Mouse (Mus musculus): Measurements from ENCODE around the gene Slc7a1.
A peak's percentile ranks its signal among the peaks of the same experiment; 100 is the strongest.
"Not testable (repeated sequence)": the region's sequence is repeated elsewhere in the genome, so short reads cannot be mapped to it uniquely, and the experiment has no call there.

The Slc7a1 gene

DNA sequence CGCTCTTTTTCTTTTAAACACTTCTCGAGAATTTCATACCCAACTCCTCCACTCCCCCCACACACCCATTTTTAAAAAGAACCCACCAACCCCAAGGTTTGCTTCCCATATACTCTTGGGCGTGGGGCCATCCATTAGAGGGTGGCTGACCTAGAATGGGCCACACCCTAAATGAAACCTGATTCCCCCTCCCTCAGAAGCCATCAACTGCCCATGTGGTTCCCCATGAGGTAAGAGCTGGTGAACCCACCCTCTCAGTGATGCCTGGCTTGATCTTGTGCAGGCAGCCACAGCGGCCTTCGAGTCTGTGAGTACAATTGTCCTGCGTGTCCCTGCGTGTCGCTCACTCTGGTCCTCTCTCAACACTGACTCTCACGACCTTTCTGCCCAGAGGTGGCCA lies 33.2 kb downstream of the Slc7a1 start:
- DNase-seq: no peak

GRCm38 (mm10) chr5:148363441-148364113 lies 36.1 kb downstream of the Slc7a1 start:
- no peak for DNase-seq

DNA sequence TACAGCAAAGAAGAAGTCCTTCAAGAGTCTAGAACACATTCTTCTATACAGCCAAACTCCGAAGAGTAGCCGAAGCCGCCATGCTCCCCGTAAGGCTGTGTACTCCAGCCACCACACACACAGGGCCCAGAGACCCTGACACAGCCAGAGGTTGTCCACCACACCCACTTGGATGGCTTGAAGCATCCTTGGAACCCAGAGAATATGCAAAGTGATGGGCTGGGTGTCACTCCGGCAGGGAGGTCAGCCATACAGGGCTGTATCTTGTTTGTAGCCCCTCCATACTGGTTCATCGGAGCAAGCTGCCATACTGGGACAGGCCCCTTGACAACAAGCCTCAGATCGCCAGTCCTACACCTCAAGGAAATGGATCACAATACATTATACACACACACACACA lies 37.4 kb downstream of the Slc7a1 start:
- no peak for DNase-seq

DNA sequence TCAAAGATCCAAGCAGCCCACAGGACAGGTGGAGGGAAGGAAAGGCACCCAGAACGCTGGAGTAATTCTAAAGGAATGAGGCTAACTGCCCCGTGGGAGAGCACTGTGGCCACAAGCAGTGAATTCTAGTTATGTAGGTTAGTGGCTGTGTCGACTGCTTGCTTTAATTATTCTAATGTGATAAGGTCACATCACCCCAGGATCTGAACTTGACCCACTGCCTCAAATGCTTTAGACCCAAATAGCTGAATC lies 38.0 kb downstream of the Slc7a1 start:
- DNase-seq: no peak

GRCm38 (mm10) chr5:148360922-148361758 lies 38.6 kb downstream of the Slc7a1 start:
- DNase-seq: no peak

DNA sequence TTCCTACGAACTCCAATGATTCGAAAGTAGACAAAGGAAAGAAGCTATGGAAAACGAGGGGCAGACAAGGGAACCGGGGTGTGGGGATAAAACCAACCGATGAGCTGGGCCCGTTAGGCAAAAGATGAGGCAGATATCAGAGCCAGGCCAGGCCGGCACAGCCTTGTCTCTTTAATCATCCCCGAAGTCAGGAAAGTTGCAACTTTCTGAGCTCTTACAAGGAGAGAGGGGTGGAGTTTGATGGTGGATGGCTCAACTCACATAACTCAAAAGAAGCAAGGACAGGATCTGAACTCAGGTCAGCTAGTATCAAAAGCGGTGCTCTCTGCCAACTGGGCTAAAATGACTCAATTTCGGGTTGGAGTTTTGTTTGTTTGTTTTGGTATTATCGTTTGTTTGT lies 40.6 kb downstream of the Slc7a1 start:
- DNase-seq: no peak

GRCm38 (mm10) chr5:148357168-148357567 lies 42.5 kb downstream of the Slc7a1 start:
- no peak for DNase-seq

GRCm38 (mm10) chr5:148355822-148356221 lies 43.9 kb downstream of the Slc7a1 start:
- DNase-seq: no peak

- no peak for DNase-seq
These were observed 45.2 kb downstream of the Slc7a1 start for GRCm38 (mm10) chr5:148354536-148354935.

GRCm38 (mm10) chr5:148353429-148353828 lies 46.3 kb downstream of the Slc7a1 start:
- DNase-seq: no peak

DNA sequence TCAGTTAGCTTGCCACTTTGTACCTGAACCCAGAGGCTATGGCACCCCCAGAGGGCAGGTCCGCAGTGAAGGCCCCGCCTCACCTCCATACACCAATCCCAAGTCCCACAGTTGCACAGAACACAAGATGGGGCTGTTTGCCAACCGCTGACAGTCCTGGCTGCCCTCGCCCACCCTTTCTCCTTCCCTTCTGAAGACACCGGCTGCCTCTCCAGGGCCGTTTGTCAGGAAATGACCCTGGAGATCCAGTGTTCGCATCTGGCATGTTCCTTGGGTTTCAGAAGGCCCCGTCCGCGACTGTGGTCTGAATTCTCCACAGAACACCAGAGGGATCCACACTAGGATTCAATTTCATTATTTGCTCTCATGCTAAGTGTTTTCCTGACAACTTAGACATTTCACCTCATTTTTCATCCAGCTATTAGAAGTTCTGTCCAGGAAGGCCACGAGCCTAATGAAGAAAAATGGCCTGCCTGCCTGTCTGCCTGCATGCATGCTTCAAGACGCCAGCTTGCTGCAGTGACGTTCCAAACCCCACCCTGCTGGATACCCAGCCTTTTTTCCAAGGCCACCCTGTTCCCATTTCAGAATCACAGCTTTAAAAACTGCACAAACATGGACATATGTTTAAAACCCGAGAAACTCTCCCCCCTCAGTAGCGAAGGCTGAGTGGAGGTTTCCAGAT lies 50.2 kb downstream of the Slc7a1 start:
- no peak for DNase-seq

- no peak for DNase-seq
These were observed 51.6 kb downstream of the Slc7a1 start for GRCm38 (mm10) chr5:148348153-148348552.

DNA sequence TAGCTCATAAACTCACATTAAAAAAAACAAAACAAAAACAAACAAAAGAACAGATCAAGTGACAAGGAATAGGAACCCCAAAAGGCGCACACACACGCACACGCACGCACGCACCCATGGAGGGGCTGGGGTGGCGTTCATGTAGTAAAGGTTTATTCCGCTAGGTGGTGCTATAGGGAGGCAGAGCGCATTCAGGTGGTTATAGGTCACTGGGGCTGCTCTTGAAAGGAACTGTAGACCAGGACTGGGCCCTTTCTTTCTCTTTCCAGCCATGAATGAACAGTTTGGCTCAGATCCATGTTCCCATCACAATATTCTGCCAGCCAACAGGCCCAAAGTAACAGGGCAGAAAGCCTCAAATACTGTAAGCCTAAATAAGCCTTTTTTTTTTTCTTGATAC lies 53.2 kb downstream of the Slc7a1 start:
- DNase-seq: no peak

DNA sequence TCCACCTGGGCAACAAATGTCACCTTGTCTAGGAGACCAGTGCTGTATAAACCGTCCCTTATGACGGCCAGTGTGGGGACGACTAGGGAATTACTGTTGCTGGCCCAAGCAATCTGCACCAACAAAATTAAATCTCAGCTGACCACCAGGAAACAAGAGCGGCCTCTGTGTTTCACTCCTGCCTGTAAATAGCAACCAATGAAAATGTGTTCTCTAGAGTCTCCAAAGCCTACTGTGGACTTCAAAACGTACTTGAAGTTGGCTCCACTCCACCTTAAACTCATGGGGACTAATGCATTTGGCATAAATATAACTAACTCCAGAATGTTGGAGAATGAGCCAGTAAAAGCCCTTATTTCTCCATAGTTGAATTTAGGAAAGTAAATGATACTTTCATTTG lies 55.3 kb downstream of the Slc7a1 start:
- no peak for DNase-seq

DNA sequence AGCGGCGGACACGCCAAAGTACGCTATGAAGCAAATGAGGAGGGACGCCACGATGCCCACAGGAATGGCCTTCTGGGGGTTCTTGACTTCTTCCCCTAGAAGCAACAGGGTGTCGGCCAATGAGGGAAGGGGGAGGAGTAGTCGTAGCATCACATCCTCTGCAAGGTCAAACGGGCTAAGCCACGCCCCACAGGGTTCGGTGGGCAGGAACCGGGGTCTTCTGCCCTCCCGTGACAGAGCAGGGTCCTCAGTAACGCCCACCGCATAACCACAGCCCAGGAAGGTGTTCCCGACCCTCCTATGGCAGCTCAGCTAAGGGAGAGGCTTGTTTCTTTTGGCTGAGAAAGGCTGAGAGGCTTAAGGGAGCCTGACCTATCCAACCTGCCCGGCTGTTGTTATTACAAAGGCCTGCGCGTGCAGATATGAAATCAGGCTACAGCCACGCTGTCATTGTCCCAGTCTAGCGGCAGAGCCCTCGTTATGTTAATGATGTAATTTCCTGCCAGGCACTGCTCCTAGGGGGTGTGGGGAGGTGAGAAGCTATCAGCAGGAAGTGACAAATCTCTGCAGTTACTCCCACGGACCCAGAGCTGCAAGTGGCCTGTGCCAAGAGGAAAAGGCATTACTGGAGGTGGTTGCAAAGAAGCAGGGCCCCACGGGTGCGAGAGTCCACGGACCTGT lies 57.5 kb downstream of the Slc7a1 start:
- DNase-seq: no peak

- DNase-seq: no peak
These were observed 60.6 kb downstream of the Slc7a1 start for GRCm38 (mm10) chr5:148339126-148339525.

GRCm38 (mm10) chr5:148332622-148332974 lies 67.1 kb downstream of the Slc7a1 start:
- DNase-seq: peak; percentile 70 to 82

- no peak for DNase-seq
These were observed 67.6 kb downstream of the Slc7a1 start for GRCm38 (mm10) chr5:148331926-148332621.

DNA sequence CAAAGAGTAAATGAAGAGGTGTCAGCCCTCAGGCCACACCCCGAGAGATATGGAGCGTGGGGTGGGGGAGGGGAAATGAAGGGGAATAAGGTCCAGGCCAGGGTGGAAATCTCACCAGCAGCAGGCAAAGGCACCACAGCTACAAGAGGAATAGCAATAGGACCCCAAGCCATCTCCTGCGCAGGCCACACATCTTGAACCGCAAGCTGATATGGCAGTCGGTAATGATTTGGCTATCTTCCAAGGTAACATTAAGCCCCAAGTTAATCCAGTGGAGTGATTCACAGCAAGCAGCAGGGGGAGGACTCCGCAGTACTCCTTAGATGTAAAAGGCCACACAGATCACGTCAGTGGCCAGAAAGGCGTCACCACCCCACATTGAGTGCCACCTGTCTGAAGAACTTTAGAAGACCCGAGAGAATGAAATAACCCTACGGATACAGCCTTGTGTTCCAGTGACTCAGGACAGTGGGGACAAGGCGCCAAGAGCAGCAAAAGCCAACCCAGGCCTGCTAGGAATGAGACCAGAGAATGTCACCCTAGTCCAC lies 68.4 kb downstream of the Slc7a1 start:
- no peak for DNase-seq

GRCm38 (mm10) chr5:148328982-148329381 lies 70.7 kb downstream of the Slc7a1 start:
- no peak for DNase-seq

DNA sequence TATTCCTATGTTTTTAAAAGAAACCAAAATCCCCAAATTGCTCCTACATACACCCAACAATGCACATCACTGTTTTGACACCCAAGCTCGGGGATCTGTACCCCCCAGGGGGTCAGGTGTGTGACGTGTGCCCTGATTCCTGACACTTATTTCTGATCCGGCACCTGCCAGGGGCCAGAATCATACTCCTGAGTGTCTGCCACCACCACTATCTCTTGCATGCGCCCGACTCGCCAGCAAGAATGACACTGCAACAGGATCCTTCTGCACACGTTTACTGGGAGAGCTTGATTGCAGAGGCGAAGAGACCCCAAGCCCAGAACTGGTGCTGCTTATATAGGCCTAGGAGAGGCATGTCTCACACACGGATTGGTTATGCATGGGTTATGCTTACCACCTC lies 73.4 kb downstream of the Slc7a1 start:
- not testable (repeated sequence) for DNase-seq

DNA sequence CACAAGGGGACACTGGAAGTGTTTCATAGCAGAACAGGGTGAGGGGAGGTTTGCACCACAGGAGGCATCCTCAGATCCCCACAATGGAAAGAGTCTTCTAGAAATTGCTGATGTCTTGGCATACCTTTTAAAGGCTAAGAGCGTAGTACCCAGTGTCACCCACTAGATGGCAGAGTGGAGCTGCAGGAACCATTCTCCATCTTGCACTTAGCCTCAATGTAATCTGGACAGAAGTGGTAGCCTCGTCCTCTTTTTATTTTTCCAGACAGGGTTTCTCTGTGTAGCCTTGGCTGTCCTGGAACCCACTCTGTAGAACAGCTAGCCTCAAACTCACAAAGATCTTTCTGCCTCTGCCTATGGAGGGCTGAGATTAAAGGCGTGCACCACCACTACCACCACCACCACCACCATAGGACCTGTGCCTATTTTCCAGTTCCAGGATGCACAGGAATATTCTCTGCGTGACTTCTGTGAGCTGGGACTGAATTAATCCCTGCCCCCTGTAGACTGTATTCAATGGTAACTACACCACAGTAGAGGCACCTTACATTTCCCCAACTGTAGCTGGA lies 74.3 kb downstream of the Slc7a1 start:
- DNase-seq: peak; percentile 44 to 61
